Mouse (Mus musculus) kidney, adult 10 weeks (tissue): Measurements from ENCODE around the gene Pabpn1l. TPM values are rescaled to one million over a fixed set of nuclear protein-coding genes. Genes with fewer than 3 reads are reported as not detected.

ENCODE experiments used
- polyA plus RNA-seq: library from polyadenylated mRNA; stranded (reverse); fragments of 350-450 nt; fragmentation: Illumina TruSeq; extraction: RNeasy Lipid Tissue Mini Kit (QIAGEN cat#74804); gene quantifications from one replicate; pipeline ENCODE4 v1.2.3, GENCODE M21; 2014; ENCODE audit warnings: low read depth, low replicate concordance

The Pabpn1l gene
- not detected for polyA plus RNA-seq

DNA sequence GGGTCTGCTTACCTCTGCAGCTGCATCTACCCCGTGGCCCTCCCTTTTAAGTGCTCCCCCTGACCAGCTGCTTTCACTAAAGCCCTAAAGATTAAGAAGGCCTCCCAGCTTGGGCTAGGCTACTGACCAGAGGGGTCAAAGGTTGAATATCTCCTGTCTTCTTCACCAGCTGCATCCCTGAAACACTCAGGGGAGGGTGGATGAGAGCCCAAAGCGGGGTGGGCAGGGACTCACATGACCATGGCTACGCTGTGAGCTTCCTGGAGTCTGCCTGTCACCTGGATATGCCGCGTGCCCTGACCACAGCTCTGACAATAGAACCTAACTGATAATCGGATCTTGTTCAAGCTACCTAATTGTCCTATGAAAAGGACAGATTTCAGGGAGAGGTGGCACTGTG, at the start of gene Pabpn1l:
TSS of gene Pabpn1l (minus strand) at position 13 of the 400 bp plus-strand sequence.

DNA sequence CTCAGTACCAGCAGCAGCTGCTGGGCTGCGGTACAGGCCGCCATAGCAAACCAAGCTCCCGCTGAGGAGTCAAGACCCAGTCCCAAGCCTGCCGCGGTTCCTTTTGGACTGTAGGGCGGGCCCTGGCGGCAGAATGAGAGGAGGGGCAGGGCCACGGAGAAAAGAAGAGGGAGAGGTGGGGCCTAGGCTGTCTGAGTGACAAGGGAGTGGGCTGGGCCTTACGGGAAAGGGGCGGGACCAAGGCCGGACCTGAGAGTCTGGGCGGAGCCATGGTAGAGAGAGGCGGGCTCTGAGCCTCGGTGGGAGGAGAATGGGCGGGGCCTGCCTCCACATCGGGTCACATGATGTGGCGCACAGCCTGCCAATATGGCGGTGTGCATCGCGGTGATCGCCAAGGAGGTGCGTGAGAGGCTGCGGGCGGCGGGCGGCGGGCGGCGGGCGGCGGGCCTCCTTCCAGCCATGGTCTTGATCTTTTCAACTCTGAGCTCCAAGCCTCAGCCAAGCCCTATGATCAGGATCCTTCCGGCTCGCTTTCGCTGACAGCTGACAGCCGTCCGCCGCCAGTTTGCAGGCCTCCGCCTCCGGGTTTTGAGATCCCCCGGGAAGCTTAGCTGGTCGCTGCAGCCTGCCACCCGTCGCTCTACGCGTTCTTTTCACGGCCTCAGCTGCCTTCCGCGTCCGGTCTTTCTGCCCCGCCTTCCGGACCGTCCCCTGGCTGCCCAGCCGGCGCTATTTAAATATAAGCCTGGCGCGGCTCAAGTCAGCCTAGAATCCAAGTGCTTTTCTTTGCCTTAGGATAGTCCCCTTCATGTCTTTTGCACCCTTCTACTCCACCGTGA, 11.0 kb downstream of the Pabpn1l start, which contains the start of the genes Galns and Trappc2l:
TSS of gene Galns (minus strand) at position 169 of the 839 bp plus-strand sequence.
TSS of gene Trappc2l (plus strand) at position 346 of the 839 bp plus-strand sequence.

DNA sequence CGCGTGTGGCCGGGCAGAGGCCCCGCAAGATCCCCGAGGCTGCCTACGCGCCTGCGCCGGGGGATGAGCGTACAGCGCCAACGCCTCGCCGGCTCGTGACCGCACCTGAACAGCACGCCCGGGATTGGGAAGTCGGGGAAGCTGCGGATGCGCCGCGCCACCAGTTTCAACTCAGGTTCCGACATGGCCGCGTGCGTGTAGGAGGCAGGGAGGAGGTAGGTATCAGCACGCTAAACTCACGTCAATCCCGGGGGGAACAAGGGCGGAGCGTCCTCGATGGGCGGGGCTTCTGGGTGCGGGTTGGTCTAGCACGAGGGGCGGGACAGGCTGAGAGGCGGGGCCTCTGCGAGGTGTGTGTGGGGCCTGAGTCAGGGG, 45.9 kb downstream of the Pabpn1l start, which contains the start of gene Aprt:
TSS of gene Aprt (minus strand) at position 262 of the 375 bp plus-strand sequence.

Other genes with a start within 250 kb of the Pabpn1l start
- gene Zc3h18, start 246.1 kb downstream of the Pabpn1l start, polyA plus RNA-seq = 11.3 TPM
- not detected for gene Il17c, start 200.7 kb downstream of the Pabpn1l start, polyA plus RNA-seq
- 0.69 TPM for gene Cyba, start 189.8 kb downstream of the Pabpn1l start, polyA plus RNA-seq
- not detected for gene Mvd, start 179.3 kb downstream of the Pabpn1l start, polyA plus RNA-seq
- not detected for gene Snai3, start 162.0 kb downstream of the Pabpn1l start, polyA plus RNA-seq
- gene Rnf166, start 146.7 kb downstream of the Pabpn1l start, polyA plus RNA-seq = 7.4 TPM
- not detected for gene Ctu2, start 146.6 kb downstream of the Pabpn1l start, polyA plus RNA-seq
- 1.4 TPM for gene Piezo1, start 71.4 kb downstream of the Pabpn1l start, polyA plus RNA-seq
- gene Cdt1, start 54.7 kb downstream of the Pabpn1l start, polyA plus RNA-seq = 0.61 TPM
- not detected for gene Aprt, start 45.8 kb downstream of the Pabpn1l start, polyA plus RNA-seq
- 3.6 TPM for gene Galns, start 11.3 kb downstream of the Pabpn1l start, polyA plus RNA-seq
- gene Trappc2l, start 11.1 kb downstream of the Pabpn1l start, polyA plus RNA-seq = 5.3 TPM
- gene Cbfa2t3, start 76.4 kb upstream of the Pabpn1l start, polyA plus RNA-seq = 1.1 TPM
- gene Acsf3, start 152.7 kb upstream of the Pabpn1l start, polyA plus RNA-seq = 0.73 TPM
- gene Cdh15, start 225.2 kb upstream of the Pabpn1l start, polyA plus RNA-seq = not detected